Mouse (Mus musculus) olfactory bulb, adult 2 months (tissue): ENCODE results near the gene Ttc33.

Experiments used
- CTCF ChIP-seq: fragments of 200-500 bp; IDR thresholded peaks from 2 replicates; pipeline ENCODE4 v1.5.1; 2012; ENCODE audit warnings: low read depth, mild to moderate bottlenecking, low read length, moderate library complexity; ENCODE audit not compliant: insufficient read depth
- POLR2A ChIP-seq: fragments of 200-500 bp; IDR thresholded peaks from 2 replicates; pipeline ENCODE4 v1.6.1; 2012; ENCODE audit warnings: mild to moderate bottlenecking, low read depth, low read length, moderate library complexity; ENCODE audit not compliant: insufficient read depth

- TF ChIP-seq CTCF (no peak), POLR2A (no peak)
These were observed 55.0 kb downstream of the Ttc33 start for GRCm38 (mm10) chr15:5240360-5240759.
